Mouse (Mus musculus) ES-E14 (cell line): Measurements from ENCODE around the gene Lhx6. TPM values are rescaled to one million over a fixed set of nuclear protein-coding genes. Genes with fewer than 3 reads are reported as not detected.

Source experiments
- DNase-seq: peaks from one replicate; pipeline ENCODE4 v3.0.0-alpha.2; 2013; ENCODE audit warnings: low read depth, low spot score
- H3K27ac ChIP-seq: 2 replicates; pipeline ENCODE4 v1.5.1; 2012; ENCODE audit warnings: low read depth, mild to moderate bottlenecking, low read length, moderate library complexity, mixed read lengths; ENCODE audit not compliant: poor library complexity, insufficient read depth, severe bottlenecking
- H3K36me3 ChIP-seq: 2 replicates; pipeline ENCODE4 v1.6.1; 2012; ENCODE audit warnings: mild to moderate bottlenecking, low read length, moderate library complexity, mixed read lengths; ENCODE audit not compliant: control insufficient read depth, poor library complexity, insufficient read depth, severe bottlenecking
- H3K4me1 ChIP-seq, 2 experiments: fragments of 150-350 bp in 1 of 2; sonication (generic) in 1 of 2; 2 replicates each; pipeline ENCODE4 v1.6.1; 2012; ENCODE audit warnings: low read length in 2 of 2, mild to moderate bottlenecking in 1 of 2, mixed read lengths in 1 of 2; ENCODE audit not compliant: control insufficient read depth in 2 of 2, insufficient read depth in 2 of 2, poor library complexity in 1 of 2
- H3K4me3 ChIP-seq, 2 experiments: fragments of 150-350 bp in 1 of 2; sonication (generic) in 1 of 2; 2 replicates each; pipeline ENCODE4 v1.5.1; 2012; ENCODE audit warnings: low read length in 2 of 2, low read depth in 1 of 2, mild to moderate bottlenecking in 1 of 2, mixed read lengths in 1 of 2; ENCODE audit not compliant: insufficient read depth in 1 of 2, poor library complexity in 1 of 2, severe bottlenecking in 1 of 2
- H3K9ac ChIP-seq: 2 replicates; pipeline ENCODE4 v1.6.1; 2012; ENCODE audit warnings: low read depth, mild to moderate bottlenecking, low read length, mixed read lengths; ENCODE audit not compliant: poor library complexity, insufficient read depth, severe bottlenecking
- H3K9me3 ChIP-seq: fragments of 150-350 bp; sonication (generic); 2 replicates; pipeline ENCODE4 v1.6.1; 2012; ENCODE audit warnings: low read depth, mild to moderate bottlenecking, low read length; ENCODE audit not compliant: control insufficient read depth, insufficient read depth
- CHD2 ChIP-seq: IDR thresholded peaks from 2 replicates; pipeline ENCODE4 v1.6.1; 2014; ENCODE audit warnings: mild to moderate bottlenecking, low read depth, low read length, inconsistent platforms
- HCFC1 ChIP-seq: IDR thresholded peaks from 2 replicates; pipeline ENCODE4 v1.6.1; 2012; ENCODE audit warnings: low read length, inconsistent platforms, borderline replicate concordance; ENCODE audit not compliant: insufficient read depth
- MAFK ChIP-seq: IDR thresholded peaks from 2 replicates; pipeline ENCODE4 v1.6.1; 2014; ENCODE audit warnings: mild to moderate bottlenecking, low read depth, low read length, inconsistent platforms; ENCODE audit not compliant: insufficient read depth
- ZC3H11A ChIP-seq: IDR thresholded peaks from 2 replicates; pipeline ENCODE4 v1.6.1; 2012; ENCODE audit warnings: low read depth, mild to moderate bottlenecking, inconsistent platforms, low read length, borderline replicate concordance
- ZNF384 ChIP-seq: IDR thresholded peaks from 2 replicates; pipeline ENCODE4 v1.6.1; 2012; ENCODE audit warnings: low read depth, low read length, inconsistent platforms
- in situ Hi-C, 2 experiments: fragments of 600-800 bp; cut with MboI; formaldehyde crosslinking; loops; one replicate each; pipeline ENCODE4 v1.15.1; 2025; ENCODE audit warnings: low sequenced_read_pairs in 2 of 2, inconsistent platforms in 1 of 2; ENCODE audit not compliant: unreplicated experiment in 2 of 2
- total RNA-seq: library from RNA; depleted of rRNA; stranded (reverse); fragments of 300-350 nt; gene quantifications from 2 replicates; pipeline ENCODE4 v1.2.3, GENCODE M21; 2012

The Lhx6 gene
- total RNA-seq, 1 experiment = 1.8 TPM

GRCm38 (mm10) chr2:36081446-36081845, 23.8 kb downstream of the Lhx6 start:
- in situ Hi-C loops = no loop called here
- TF ChIP-seq HCFC1 = no peak
- no peak for TF ChIP-seq CHD2
- no peak for TF ChIP-seq ZC3H11A
- TF ChIP-seq MAFK = no peak
- TF ChIP-seq ZNF384 = no peak
- Histone ChIP-seq H3K27ac (no peak overlapping the region), H3K9me3 (no peaks in the 10 kb centered on the region), H3K9ac (no peak overlapping the region), H3K36me3 (no peaks in the 10 kb centered on the region), H3K4me3 (no peak overlapping the region), H3K4me1 (no peaks in the 10 kb centered on the region)
- no peak for DNase-seq

GRCm38 (mm10) chr2:36077160-36077761, 27.9 kb downstream of the Lhx6 start:
- Histone ChIP-seq H3K4me3 (no peak overlapping the region), H3K27ac (no peak overlapping the region), H3K36me3 (no peaks in the 10 kb centered on the region), H3K9me3 (no peaks in the 10 kb centered on the region), H3K9ac (no peak overlapping the region), H3K4me1 (no peaks in the 10 kb centered on the region)
- in situ Hi-C loops = no loop called here
- TF ChIP-seq CHD2 (no peak), HCFC1 (no peak), MAFK (no peak), ZC3H11A (no peak), ZNF384 (no peak)
- no peak for DNase-seq

- Histone ChIP-seq H3K4me1 (no peaks in the 10 kb centered on the region), H3K9ac (no peak overlapping the region), H3K36me3 (no peaks in the 10 kb centered on the region), H3K27ac (no peak overlapping the region), H3K4me3 (no peak overlapping the region), H3K9me3 (no peaks in the 10 kb centered on the region)
- TF ChIP-seq ZC3H11A (no peak), CHD2 (no peak), HCFC1 (no peak), ZNF384 (no peak), MAFK (no peak)
- DNase-seq = no peak
- in situ Hi-C loops = no loop called here
Observed at GRCm38 (mm10) chr2:36075210-36075609, 30.0 kb downstream of the Lhx6 start.

GRCm38 (mm10) chr2:36073781-36074180, 31.4 kb downstream of the Lhx6 start:
- Histone ChIP-seq H3K27ac (no peak overlapping the region), H3K9me3 (no peaks in the 10 kb centered on the region), H3K36me3 (no peaks in the 10 kb centered on the region), H3K4me3 (no peak overlapping the region), H3K9ac (no peak overlapping the region), H3K4me1 (no peaks in the 10 kb centered on the region)
- TF ChIP-seq MAFK = no peak
- no peak for TF ChIP-seq ZC3H11A
- no peak for TF ChIP-seq ZNF384
- TF ChIP-seq HCFC1 = no peak
- TF ChIP-seq CHD2 = no peak
- DNase-seq = no peak
- in situ Hi-C loops = no loop called here
